ENCODE assay signal across 9 mouse cellular contexts in genomic region chr4:110287412-110288067, GRCm38 (mm10).
DNase-seq lines count a peak whose midpoint lies in the region; ATAC-seq and TF ChIP-seq lines count a peak whose summit lies in the region.
"Had no signal": no experiment of that assay in that cellular context is flagged by ENCODE, and none has a peak within 500 bp of the region (broad histone marks: within the 10 kb centered on the region; RNA-seq: fewer than 3 reads in every experiment).

No protein-coding gene starts in this region.

- H3K4me1 ChIP-seq in forebrain, embryonic 14.5 days (ENCODE audit: control insufficient read depth, insufficient read depth, low read length): peaks cover 21% of the 10 kb centered on the region; the same call in 1 of the 2 replicates
- 0 out of 2 replicates have a peak, but pooled peaks cover 4% of the 10 kb centered on the region for H3K4me1 ChIP-seq in neural tube, embryonic 15.5 days
- H3K4me1 ChIP-seq in liver, embryonic 12.5 days: no peaks in the 10 kb centered on the region
- H3K4me1 ChIP-seq in lung, adult 2 months (ENCODE audit: control insufficient read depth, insufficient read depth, low read length): no peaks in the 10 kb centered on the region

- H3K27me3 ChIP-seq in forebrain, embryonic 14.5 days (replicated peaks; ENCODE audit: control insufficient read depth, insufficient read depth, low read length): no peaks in the 10 kb centered on the region
- no peaks in the 10 kb centered on the region for H3K27me3 ChIP-seq in neural tube, embryonic 15.5 days (replicated peaks)
- H3K27me3 ChIP-seq in liver, embryonic 12.5 days (replicated peaks): no peaks in the 10 kb centered on the region

- peak overlapping the region; percentile 55 for H3K4me3 ChIP-seq in forebrain, embryonic 14.5 days (ENCODE audit: low read depth, low read length)
- H3K4me3 ChIP-seq in neural tube, embryonic 15.5 days (replicated peaks): peak overlapping the region; percentile 53
- H3K4me3 ChIP-seq in liver, embryonic 12.5 days: no peak overlapping the region
- H3K4me3 ChIP-seq in lung, adult 2 months (replicated peaks; ENCODE audit: extremely low read depth, low read depth, low read length): no peak overlapping the region
- H3K4me3 ChIP-seq: myocyte had no signal

- H3K9ac ChIP-seq in forebrain, embryonic 14.5 days (ENCODE audit: low read length): peak overlapping the region; percentile 91
- H3K9ac ChIP-seq in neural tube, embryonic 15.5 days (replicated peaks): peak overlapping the region; percentile 70
- H3K9ac ChIP-seq in liver, embryonic 12.5 days: no peak overlapping the region

- TF ChIP-seq CTCF in lung, adult 2 months (IDR thresholded peaks at IDR 0.05; ENCODE audit: insufficient read depth, low read length): no peak

- ATAC-seq in cerebellum, adult (ENCODE audit: insufficient number of reproducible peaks, low FRiP score, low TSS enrichment): peak; percentile 63
- ATAC-seq in forebrain, embryonic 14.5 days: peak; percentile 76
- peak; percentile 80 for ATAC-seq in neural tube, embryonic 15.5 days (ENCODE audit: low FRiP score)
- no peak for ATAC-seq in liver, embryonic 12.5 days

- H3K4me2 ChIP-seq in forebrain, embryonic 14.5 days (ENCODE audit: low read length): peak overlapping the region; percentile 74
- H3K4me2 ChIP-seq in neural tube, embryonic 15.5 days: peak overlapping the region; percentile 54
- H3K4me2 ChIP-seq in liver, embryonic 12.5 days: no peak overlapping the region

- TF ChIP-seq POLR2A in lung, adult 2 months (IDR thresholded peaks at IDR 0.05; ENCODE audit: borderline replicate concordance, extremely low read depth, low read depth, low read length): no peak

- no peaks in the 10 kb centered on the region for H3K36me3 ChIP-seq in forebrain, embryonic 14.5 days (ENCODE audit: control insufficient read depth, insufficient read depth, low read length)
- H3K36me3 ChIP-seq in neural tube, embryonic 15.5 days: no peaks in the 10 kb centered on the region
- H3K36me3 ChIP-seq in liver, embryonic 12.5 days: no peaks in the 10 kb centered on the region

- no peaks in the 10 kb centered on the region for H3K9me3 ChIP-seq in forebrain, embryonic 14.5 days (replicated peaks; ENCODE audit: control insufficient read depth, low read length)
- H3K9me3 ChIP-seq in neural tube, embryonic 15.5 days (replicated peaks): no peaks in the 10 kb centered on the region
- no peaks in the 10 kb centered on the region for H3K9me3 ChIP-seq in liver, embryonic 12.5 days (replicated peaks)

- peak overlapping the region; percentile 95 for H3K27ac ChIP-seq in forebrain, embryonic 14.5 days (ENCODE audit: low read depth, low read length)
- H3K27ac ChIP-seq in neural tube, embryonic 15.5 days (replicated peaks): peak overlapping the region; percentile 92
- H3K27ac ChIP-seq in liver, embryonic 12.5 days: no peak overlapping the region

- 4% methylated on average over 11 of the region's 11 CpGs for WGBS in forebrain, embryonic 14.5 days
- WGBS in neural tube, embryonic 15.5 days: 7% methylated on average over 11 of the region's 11 CpGs
- 14% methylated on average over 11 of the region's 11 CpGs for WGBS in liver, embryonic 12.5 days (ENCODE audit: insufficient replicate concordance)
- WGBS in lung, adult 2 months: 38% methylated on average over 11 of the region's 11 CpGs

- peak; percentile 15 for DNase-seq in ES-CJ7 (ENCODE audit: low read depth, low spot score)
- DNase-seq in forebrain, embryonic 14.5 days (ENCODE audit: low spot score): peak; percentile 96
- peak; percentile 40 for DNase-seq in left cerebral cortex, adult 11 months (ENCODE audit: low spot score)
- no peak for DNase-seq in lung, adult 2 months
- DNase-seq in Muller cell, postnatal 12 days (ENCODE audit: inconsistent ontology term): no peak

Comparison
In these comparisons a context has a peak if more than half of its experiments do, and no peak if none do; other contexts are left out.
1. DNase-seq: peak in ES-CJ7 (single experiment), forebrain, embryonic 14.5 days (single experiment) and left cerebral cortex, adult 11 months (single experiment); none in lung, adult 2 months (single experiment) and Muller cell, postnatal 12 days (single experiment).
2. H3K4me3 ChIP-seq: peak in forebrain, embryonic 14.5 days (single experiment) and neural tube, embryonic 15.5 days (single experiment); none in liver, embryonic 12.5 days (single experiment) and lung, adult 2 months (single experiment).